16 mouse cellular contexts compared by ENCODE assay signal in the genomic region with DNA sequence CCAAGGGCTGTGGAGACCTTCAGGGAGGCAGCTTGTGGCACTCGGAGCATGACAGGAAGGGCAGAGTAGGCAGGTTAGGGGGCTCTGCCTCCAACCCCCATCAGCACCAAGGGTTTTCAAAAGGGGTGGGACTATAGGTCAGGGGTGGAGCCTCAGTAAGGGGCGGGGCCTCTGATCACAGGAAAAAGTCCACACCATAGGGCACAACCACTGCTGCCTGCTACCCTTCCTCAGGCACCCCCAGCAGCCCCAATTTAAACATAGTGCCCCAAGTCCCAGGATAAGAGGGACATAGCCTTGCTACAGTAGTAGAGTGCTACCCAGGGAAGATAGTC. TPM values are rescaled to one million over a fixed set of nuclear protein-coding genes. Genes with fewer than 3 reads are reported as not detected.
DNase-seq lines count a peak whose midpoint lies in the region; ATAC-seq and TF ChIP-seq lines count a peak whose summit lies in the region.
"Had no signal": no experiment of that assay in that cellular context is flagged by ENCODE, and none has a peak within 500 bp of the region (broad histone marks: within the 10 kb centered on the region; RNA-seq: fewer than 3 reads in every experiment).

No protein-coding gene starts in this region.

- H3K4me2 ChIP-seq in kidney, embryonic 16.5 days (replicated peaks; ENCODE audit: low read depth, low read length): no peak overlapping the region
- H3K4me2 ChIP-seq in CH12.LX (ENCODE audit: insufficient read depth, low read depth, poor library complexity, severe bottlenecking): peak overlapping the region; percentile 18; the same call in 1 of the 2 replicates
- no peak overlapping the region for H3K4me2 ChIP-seq in liver, embryonic 14.5 days (ENCODE audit: low read depth)
- H3K4me2 ChIP-seq: embryonic facial prominence, embryonic 12.5 days had no signal

- H3K4me1 ChIP-seq in kidney, embryonic 16.5 days (ENCODE audit: insufficient read depth, low read length): peaks cover 28% of the 10 kb centered on the region
- H3K4me1 ChIP-seq in kidney, adult 2 months (ENCODE audit: control insufficient read depth, insufficient read depth, low read length): peaks cover 9% of the 10 kb centered on the region; the same call in 1 of the 2 replicates
- peaks cover 35 to 70% of the 10 kb centered on the region in 2 experiments for H3K4me1 ChIP-seq in CH12.LX (ENCODE audit: control insufficient read depth in 1 of 2, insufficient read depth in 2 of 2)
- peaks cover 2% of the 10 kb centered on the region for H3K4me1 ChIP-seq in bone marrow, adult 2 months (ENCODE audit: control insufficient read depth, insufficient read depth, low read length)
- peaks cover 0 to 8% of the 10 kb centered on the region in 2 experiments; a peak in 3 of 4 replicates for H3K4me1 ChIP-seq in liver, embryonic 14.5 days (replicated peaks; ENCODE audit: control insufficient read depth in 2 of 2, insufficient read depth in 2 of 2, low read length in 1 of 2)

- no peak for TF ChIP-seq CTCF in kidney, adult 2 months (conservative IDR thresholded peaks at IDR 0.05; ENCODE audit: insufficient read depth, insufficient read length, low read depth, low read length)
- no peak for TF ChIP-seq CTCF in CH12.LX (conservative IDR thresholded peaks at IDR 0.05 in 1 of 2, IDR thresholded peaks at IDR 0.05 in 1 of 2; ENCODE audit: low read depth in 2 of 2, low read length in 2 of 2)
- no peak for TF ChIP-seq CTCF in bone marrow, adult 2 months (IDR thresholded peaks at IDR 0.05; ENCODE audit: control insufficient read depth, insufficient read depth, low read length)
- no peak for TF ChIP-seq CTCF in liver, embryonic 14.5 days (IDR thresholded peaks at IDR 0.05; ENCODE audit: low read depth)

- TF ChIP-seq POLR2A in kidney, adult 2 months (IDR thresholded peaks at IDR 0.05; ENCODE audit: low read depth, low read length): no peak
- TF ChIP-seq POLR2A in CH12.LX (IDR thresholded peaks at IDR 0.05; ENCODE audit: low read depth, low read length): peak; percentile 11; the same call in 1 of the 2 replicates
- no peak for TF ChIP-seq POLR2A in bone marrow, adult 2 months (IDR thresholded peaks at IDR 0.05; ENCODE audit: borderline replicate concordance, control insufficient read depth, low read depth, low read length)

- no peak for TF ChIP-seq RAD21 in CH12.LX (IDR thresholded peaks at IDR 0.05; ENCODE audit: low read depth, low read length)

- no peaks in the 10 kb centered on the region for H3K27me3 ChIP-seq in kidney, embryonic 16.5 days (ENCODE audit: insufficient read depth, low read length)
- no peaks in the 10 kb centered on the region for H3K27me3 ChIP-seq in kidney, adult 2 months (replicated peaks; ENCODE audit: control insufficient read depth, insufficient read depth, low read length)
- H3K27me3 ChIP-seq in CH12.LX (replicated peaks): no peaks in the 10 kb centered on the region
- no peaks in the 10 kb centered on the region for H3K27me3 ChIP-seq in liver, embryonic 14.5 days (ENCODE audit: control insufficient read depth, insufficient read depth, low read length)
- H3K27me3 ChIP-seq: embryonic facial prominence, embryonic 12.5 days had no signal

- H3K9ac ChIP-seq in kidney, embryonic 16.5 days (replicated peaks; ENCODE audit: low read length): 0 out of 2 replicates have a peak overlapping the region, but pooled peaks have one; percentile 2
- no peak overlapping the region for H3K9ac ChIP-seq in CH12.LX (ENCODE audit: insufficient read depth, low read depth)
- no peak overlapping the region for H3K9ac ChIP-seq in liver, embryonic 14.5 days (replicated peaks)
- H3K9ac ChIP-seq: embryonic facial prominence, embryonic 12.5 days had no signal

- no peak for ATAC-seq in kidney, embryonic 16.5 days (ENCODE audit: low FRiP score, low TSS enrichment)
- ATAC-seq in liver, embryonic 14.5 days (ENCODE audit: insufficient read depth): 0 out of 2 replicates have a peak, but pooled peaks have one; percentile 14
- no peak for ATAC-seq in frontal cortex, adult (ENCODE audit: low TSS enrichment)
- ATAC-seq: forebrain, embryonic 14.5 days had no signal

- H3K36me3 ChIP-seq in kidney, embryonic 16.5 days (ENCODE audit: insufficient read depth, low read length): peaks cover 49% of the 10 kb centered on the region
- H3K36me3 ChIP-seq in kidney, adult 2 months (ENCODE audit: control insufficient read depth, insufficient read depth, low read length): no peaks in the 10 kb centered on the region
- peaks cover 46 to 78% of the 10 kb centered on the region in 2 experiments for H3K36me3 ChIP-seq in CH12.LX (replicated peaks in 1 of 2; ENCODE audit: control insufficient read depth in 1 of 2, insufficient read depth in 1 of 2, low read length in 1 of 2)
- peaks cover 15% of the 10 kb centered on the region for H3K36me3 ChIP-seq in liver, embryonic 14.5 days (replicated peaks; ENCODE audit: control insufficient read depth, insufficient read depth, low read depth)

- in situ Hi-C loops in CH12.LX (cut with MboI; ENCODE audit: low pct_ligation_motif_present, low pct_unique_long_range_greater_than_20kb, low sequenced_read_pairs): loop anchor here (10.0 kb wide), 1 partner anchor 237 kb away; no protein-coding TSS in a partner anchor

- no peak overlapping the region for H3K4me3 ChIP-seq in kidney, embryonic 16.5 days (ENCODE audit: low read length)
- no peak overlapping the region for H3K4me3 ChIP-seq in kidney, adult 2 months (ENCODE audit: insufficient read depth, low read depth, low read length)
- peak overlapping the region; percentile 26 to 42 (median 30) for H3K4me3 ChIP-seq in CH12.LX (replicated peaks in 1 of 3; ENCODE audit: low read depth in 2 of 3, low read length in 2 of 3, poor library complexity in 1 of 3)
- no peak overlapping the region for H3K4me3 ChIP-seq in bone marrow, adult 2 months (replicated peaks; ENCODE audit: control insufficient read depth, low read depth, low read length)
- no peak overlapping the region for H3K4me3 ChIP-seq in liver, embryonic 14.5 days (ENCODE audit: insufficient read depth in 1 of 2, low read depth in 2 of 2, low read length in 2 of 2)
- H3K4me3 ChIP-seq: embryonic facial prominence, embryonic 12.5 days had no signal

- WGBS in kidney, embryonic 16.5 days: 35% methylated on average over 2 of the region's 2 CpGs
- 45% methylated on average over 2 of the region's 2 CpGs for WGBS in kidney, adult 2 months
- 36% methylated on average over 2 of the region's 2 CpGs for WGBS in bone marrow, adult 2 months
- WGBS in liver, embryonic 14.5 days (ENCODE audit: insufficient replicate concordance): 21% methylated on average over 2 of the region's 2 CpGs

- no peak for TF ChIP-seq EP300 in CH12.LX (IDR thresholded peaks at IDR 0.05; ENCODE audit: low read length)
- TF ChIP-seq EP300 in liver, embryonic 14.5 days (IDR thresholded peaks at IDR 0.05; ENCODE audit: low read depth): no peak

- peaks cover 40% of the 10 kb centered on the region for H3K79me2 ChIP-seq in CH12.LX (replicated peaks; ENCODE audit: control insufficient read depth, extremely low read depth, insufficient read depth, poor library complexity, severe bottlenecking)

- H3K27ac ChIP-seq in kidney, embryonic 16.5 days (ENCODE audit: low read length): no peak overlapping the region
- H3K27ac ChIP-seq in kidney, adult 2 months (ENCODE audit: insufficient read depth, low read depth, low read length): no peak overlapping the region
- H3K27ac ChIP-seq in CH12.LX (ENCODE audit: insufficient read depth, low read depth): peak overlapping the region; percentile 83
- H3K27ac ChIP-seq in bone marrow, adult 2 months (ENCODE audit: control insufficient read depth, insufficient read depth, low read depth, low read length, poor library complexity): peak overlapping the region; percentile 55; the same call in 1 of the 2 replicates
- no peak overlapping the region for H3K27ac ChIP-seq in liver, embryonic 14.5 days
- H3K27ac ChIP-seq: embryonic facial prominence, embryonic 12.5 days had no signal

- dilution Hi-C loops in CH12.LX (cut with MboI; ENCODE audit: extremely low pct_ligation_motif_present, extremely low pct_unique_long_range_greater_than_20kb, low sequenced_read_pairs): no loop called here

- DNase-seq in kidney, adult 2 months: no peak
- no peak for DNase-seq in CH12.LX (ENCODE audit: extremely low read depth)
- DNase-seq in liver, embryonic 14.5 days (ENCODE audit: low read depth in 3 of 3, low spot score in 3 of 3): no peak
- DNase-seq in adrenal gland, adult 8-10 months: no peak
- DNase-seq: cerebellum, adult 18-20 months; gastrocnemius, postnatal 25 days; left cerebral cortex, postnatal 4 days; lung, postnatal 10 days; retina, postnatal 1 day; thymus, adult 2 months had no signal

- no peaks in the 10 kb centered on the region for H3K9me3 ChIP-seq in kidney, embryonic 16.5 days (ENCODE audit: low read length)
- H3K9me3 ChIP-seq in CH12.LX (replicated peaks; ENCODE audit: low read length): no peaks in the 10 kb centered on the region
- no peaks in the 10 kb centered on the region for H3K9me3 ChIP-seq in liver, embryonic 14.5 days (ENCODE audit: control insufficient read depth, low read length)
- H3K9me3 ChIP-seq: embryonic facial prominence, embryonic 12.5 days had no signal

RNA-seq across cellular contexts. Expression of a gene that starts 5.4 kb away (rescaled TPM):
- 51.0 and 56.2 TPM in 2 replicates for polyA plus RNA-seq in kidney, embryonic 16.5 days (2015; fragmentation: Nextera tagmentation; extraction: Ambion mirVana)
- polyA plus RNA-seq in kidney, adult 2 months (2012; rRNA removed): 34.6 and 36.8 TPM in 2 replicates
- total RNA-seq in CH12.LX (2012; rRNA removed) (24.3 and 26.6 TPM in 2 replicates), CH12.LX (2014; rRNA removed) (13.6 and 15.3 TPM in 2 replicates)
- polyA plus RNA-seq in CH12.LX (2012; ENCODE audit: insufficient read length, low read depth): 26.5 and 33.5 TPM in 2 replicates
- polyA plus RNA-seq in bone marrow, adult 2 months (2011; ENCODE audit: insufficient read depth, insufficient read length, low replicate concordance, missing spikeins): 11.1 and 29.0 TPM in 2 replicates
- 11.2 and 13.2 TPM in 2 replicates for polyA plus RNA-seq in liver, embryonic 14.5 days (2012; rRNA removed)
- 14.9 and 19.0 TPM in 2 replicates for polyA plus RNA-seq in liver, embryonic 14.5 days (2014; fragmentation: Nextera tagmentation; extraction: Ambion mirVana)
- 10 to 100 TPM; 22.8 to 32.5 (median 30.1) TPM for total RNA-seq in adrenal gland, adult 8-10 months (2022)

RNA-seq across cellular contexts. Expression of a gene that starts 14.1 kb away (rescaled TPM):
- 663 and 672 TPM in 2 replicates for polyA plus RNA-seq in kidney, embryonic 16.5 days (2015; fragmentation: Nextera tagmentation; extraction: Ambion mirVana)
- 1,330 and 1,454 TPM in 2 replicates for polyA plus RNA-seq in kidney, adult 2 months (2012; rRNA removed)
- total RNA-seq in CH12.LX (2012; rRNA removed) (3,382 and 4,660 TPM in 2 replicates), CH12.LX (2014; rRNA removed) (1,528 and 1,752 TPM in 2 replicates)
- polyA plus RNA-seq in CH12.LX (2012; ENCODE audit: insufficient read length, low read depth): 2,532 and 2,649 TPM in 2 replicates
- polyA plus RNA-seq in bone marrow, adult 2 months (2011; ENCODE audit: insufficient read depth, insufficient read length, low replicate concordance, missing spikeins): 347 and 468 TPM in 2 replicates
- polyA plus RNA-seq in liver, embryonic 14.5 days (2012; rRNA removed): 476 and 570 TPM in 2 replicates
- polyA plus RNA-seq in liver, embryonic 14.5 days (2014; fragmentation: Nextera tagmentation; extraction: Ambion mirVana): 233 and 270 TPM in 2 replicates
- total RNA-seq in adrenal gland, adult 8-10 months (2022): 1,000 to 10,000 TPM; 1,447 to 1,655 (median 1,598) TPM

RNA-seq across cellular contexts. Expression of a gene that starts 20.5 kb away (rescaled TPM):
- polyA plus RNA-seq in kidney, embryonic 16.5 days (2015; fragmentation: Nextera tagmentation; extraction: Ambion mirVana): 38.4 and 39.3 TPM in 2 replicates
- polyA plus RNA-seq in kidney, adult 2 months (2012; rRNA removed): 52.9 and 54.0 TPM in 2 replicates
- total RNA-seq in CH12.LX (2012; rRNA removed): 43.9 and 46.2 TPM in 2 replicates
- 25.4 and 27.5 TPM in 2 replicates for total RNA-seq in CH12.LX (2014; rRNA removed)
- polyA plus RNA-seq in CH12.LX (2012; ENCODE audit: insufficient read length, low read depth): 39.5 and 44.5 TPM in 2 replicates
- 7.2 and 23.2 TPM in 2 replicates for polyA plus RNA-seq in bone marrow, adult 2 months (2011; ENCODE audit: insufficient read depth, insufficient read length, low replicate concordance, missing spikeins)
- 16.6 and 17.6 TPM in 2 replicates for polyA plus RNA-seq in liver, embryonic 14.5 days (2012; rRNA removed)
- 13.0 and 16.5 TPM in 2 replicates for polyA plus RNA-seq in liver, embryonic 14.5 days (2014; fragmentation: Nextera tagmentation; extraction: Ambion mirVana)
- total RNA-seq in adrenal gland, adult 8-10 months (2022): 10 to 100 TPM; 67.7 to 88.0 (median 81.8) TPM

RNA-seq across cellular contexts. Expression of a gene that starts 21.4 kb away (rescaled TPM):
- polyA plus RNA-seq in kidney, embryonic 16.5 days (2015; fragmentation: Nextera tagmentation; extraction: Ambion mirVana): not detected in 2 replicates
- not detected in 2 replicates for polyA plus RNA-seq in kidney, adult 2 months (2012; rRNA removed)
- total RNA-seq in CH12.LX (2012; rRNA removed): 0.29 TPM in 1 of 2 replicates, not detected in the other
- total RNA-seq in CH12.LX (2014; rRNA removed): not detected in 2 replicates
- 0.27 and 0.35 TPM in 2 replicates for polyA plus RNA-seq in CH12.LX (2012; ENCODE audit: insufficient read length, low read depth)
- not detected in 2 replicates for polyA plus RNA-seq in bone marrow, adult 2 months (2011; ENCODE audit: insufficient read depth, insufficient read length, low replicate concordance, missing spikeins)
- not detected in 2 replicates for polyA plus RNA-seq in liver, embryonic 14.5 days (2012; rRNA removed)
- polyA plus RNA-seq in liver, embryonic 14.5 days (2014; fragmentation: Nextera tagmentation; extraction: Ambion mirVana): not detected in 2 replicates
- total RNA-seq in adrenal gland, adult 8-10 months (2022): not detected
- total RNA-seq: gastrocnemius, postnatal 25 days; layer of hippocampus, postnatal 10 days; left cerebral cortex, postnatal 4 days had no signal
- polyA plus RNA-seq: embryonic facial prominence, embryonic 12.5 days; forebrain, embryonic 14.5 days; thymus, adult 2 months had no signal

RNA-seq across cellular contexts. Expression of a gene that starts 27.3 kb away (rescaled TPM):
- 24.4 and 25.2 TPM in 2 replicates for polyA plus RNA-seq in kidney, embryonic 16.5 days (2015; fragmentation: Nextera tagmentation; extraction: Ambion mirVana)
- polyA plus RNA-seq in kidney, adult 2 months (2012; rRNA removed): 36.0 and 37.1 TPM in 2 replicates
- total RNA-seq in CH12.LX (2012; rRNA removed) (15.3 and 18.2 TPM in 2 replicates), CH12.LX (2014; rRNA removed) (3.0 TPM in 2 replicates)
- 20.1 and 21.3 TPM in 2 replicates for polyA plus RNA-seq in CH12.LX (2012; ENCODE audit: insufficient read length, low read depth)
- 28.2 and 31.0 TPM in 2 replicates for polyA plus RNA-seq in bone marrow, adult 2 months (2011; ENCODE audit: insufficient read depth, insufficient read length, low replicate concordance, missing spikeins)
- 15.2 and 16.3 TPM in 2 replicates for polyA plus RNA-seq in liver, embryonic 14.5 days (2012; rRNA removed)
- polyA plus RNA-seq in liver, embryonic 14.5 days (2014; fragmentation: Nextera tagmentation; extraction: Ambion mirVana): 25.1 and 30.8 TPM in 2 replicates
- 10 to 100 TPM; 86.5 to 94.0 (median 92.3) TPM for total RNA-seq in adrenal gland, adult 8-10 months (2022)

Comparison
In these comparisons a context has a peak if more than half of its experiments do, and no peak if none do; other contexts are left out.
1. H3K27ac ChIP-seq: peak in CH12.LX (single experiment) and bone marrow, adult 2 months (single experiment); none in kidney, embryonic 16.5 days (single experiment), kidney, adult 2 months (single experiment) and liver, embryonic 14.5 days (single experiment).
2. H3K4me3 ChIP-seq: peak in CH12.LX (3 of 3); none in kidney, embryonic 16.5 days (single experiment), kidney, adult 2 months (single experiment), bone marrow, adult 2 months (single experiment) and liver, embryonic 14.5 days (0 of 2).